Mouse (Mus musculus) thymus, adult 2 months (tissue): ENCODE measurements around the gene Pde9a. TPM values are rescaled to one million over a fixed set of nuclear protein-coding genes. Genes with fewer than 3 reads are reported as not detected.

Experiments used
- DNase-seq: peaks from one replicate; pipeline ENCODE4 v3.0.0; 2021
- H3K27ac ChIP-seq: fragments of 200-500 bp; 2 replicates; pipeline ENCODE4 v1.5.1; 2012; ENCODE audit warnings: low read length, control low read depth; ENCODE audit not compliant: control insufficient read depth, insufficient read depth
- H3K27me3 ChIP-seq: fragments of 200-500 bp; 2 replicates; pipeline ENCODE4 v1.6.1; 2012; ENCODE audit warnings: mild to moderate bottlenecking, low read length, moderate library complexity, mixed read lengths; ENCODE audit not compliant: control insufficient read depth, insufficient read depth
- H3K36me3 ChIP-seq: fragments of 200-500 bp; 2 replicates; pipeline ENCODE4 v1.6.1; 2012; ENCODE audit warnings: mild to moderate bottlenecking, low read length, moderate library complexity; ENCODE audit not compliant: control insufficient read depth, insufficient read depth
- H3K4me1 ChIP-seq: fragments of 200-500 bp; replicated peaks from 2 replicates; pipeline ENCODE4 v1.6.1; 2012; ENCODE audit warnings: low read length; ENCODE audit not compliant: control insufficient read depth, insufficient read depth
- H3K4me3 ChIP-seq: fragments of 200-500 bp; 2 replicates; pipeline ENCODE4 v1.5.1; 2012; ENCODE audit warnings: mild to moderate bottlenecking, low read length, control low read depth, moderate library complexity; ENCODE audit not compliant: control insufficient read depth, insufficient read depth
- CTCF ChIP-seq: fragments of 200-500 bp; IDR thresholded peaks from 2 replicates; pipeline ENCODE4 v1.5.1; 2012; ENCODE audit warnings: mild to moderate bottlenecking, control low read depth, low read length, moderate library complexity, borderline replicate concordance; ENCODE audit not compliant: control insufficient read depth, poor library complexity, insufficient read depth; ENCODE audit errors: extremely low read depth
- POLR2A ChIP-seq: fragments of 200-500 bp; IDR thresholded peaks from 2 replicates; pipeline ENCODE4 v1.6.1; 2012; ENCODE audit warnings: mild to moderate bottlenecking, low read length, control low read depth, moderate library complexity; ENCODE audit not compliant: control insufficient read depth, poor library complexity, insufficient read depth; ENCODE audit errors: extremely low read depth
- WGBS: fragments of 180-500 bp; shearing (Covaris S2); methylation state at CpG from one replicate; pipeline ENCODE4 v1.1.7; 2018; 5-methylcytosine and 5-hydroxymethylcytosine counted together
- polyA plus RNA-seq: library from polyadenylated mRNA; depleted of rRNA; stranded (reverse); fragments of >200 nt; gene quantifications from 2 replicates; pipeline ENCODE4 v1.2.3, GENCODE M21; 2012

Pde9a gene
- polyA plus RNA-seq, 1 experiment = 4.6 TPM

DNA sequence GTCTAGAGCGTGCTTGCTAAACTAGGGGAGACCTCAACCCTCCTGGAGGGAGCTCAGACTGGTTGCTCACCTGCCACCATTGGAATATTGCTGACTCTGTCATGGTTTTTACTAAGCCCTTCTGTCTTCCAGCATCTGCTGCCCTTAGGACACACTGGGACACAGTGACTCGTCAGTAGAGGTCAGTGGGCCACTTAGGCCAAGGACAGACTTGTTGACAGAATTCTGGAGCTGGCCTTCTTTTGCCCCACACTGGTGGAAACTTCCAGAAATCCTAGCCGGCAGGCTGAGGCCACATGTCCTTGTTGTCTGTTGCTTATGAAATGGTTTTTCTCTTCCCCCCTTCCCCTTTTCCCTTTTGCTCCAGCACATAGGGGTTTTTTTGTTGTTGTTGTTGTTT, 15.2 kb downstream of the Pde9a start:
- 90% methylated on average over 3 of the region's 3 CpGs for WGBS
- Histone ChIP-seq H3K27me3 (no peaks in the 10 kb centered on the region), H3K27ac (no peak overlapping the region), H3K4me1 (no peaks in the 10 kb centered on the region), H3K36me3 (no peaks in the 10 kb centered on the region), H3K4me3 (no peak overlapping the region)
- no peak for DNase-seq
- no peak for TF ChIP-seq POLR2A
- TF ChIP-seq CTCF = no peak

DNA sequence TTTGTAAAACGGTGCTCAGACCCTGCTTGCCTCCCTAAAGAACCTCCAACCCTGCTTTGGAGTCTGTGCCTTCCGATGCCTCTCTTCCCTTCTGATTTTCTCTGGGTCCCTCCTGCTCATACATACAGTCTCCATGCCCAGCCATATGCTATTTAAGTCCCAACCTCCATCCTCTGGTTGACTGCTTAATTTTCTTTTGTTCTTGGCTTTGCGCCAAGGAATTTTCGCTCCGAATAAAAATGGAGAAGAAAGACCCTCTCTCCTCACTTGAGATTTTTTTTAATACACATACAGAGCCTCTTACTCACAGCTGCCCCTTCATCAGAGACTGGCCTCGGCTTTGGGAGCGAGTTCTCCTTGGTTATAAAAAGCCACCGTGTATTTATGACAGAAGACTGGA, 16.7 kb downstream of the Pde9a start:
- WGBS = 93% methylated on average over 8 of the region's 8 CpGs
- no peak for DNase-seq
- no peak overlapping the region for H3K27ac ChIP-seq

DNA sequence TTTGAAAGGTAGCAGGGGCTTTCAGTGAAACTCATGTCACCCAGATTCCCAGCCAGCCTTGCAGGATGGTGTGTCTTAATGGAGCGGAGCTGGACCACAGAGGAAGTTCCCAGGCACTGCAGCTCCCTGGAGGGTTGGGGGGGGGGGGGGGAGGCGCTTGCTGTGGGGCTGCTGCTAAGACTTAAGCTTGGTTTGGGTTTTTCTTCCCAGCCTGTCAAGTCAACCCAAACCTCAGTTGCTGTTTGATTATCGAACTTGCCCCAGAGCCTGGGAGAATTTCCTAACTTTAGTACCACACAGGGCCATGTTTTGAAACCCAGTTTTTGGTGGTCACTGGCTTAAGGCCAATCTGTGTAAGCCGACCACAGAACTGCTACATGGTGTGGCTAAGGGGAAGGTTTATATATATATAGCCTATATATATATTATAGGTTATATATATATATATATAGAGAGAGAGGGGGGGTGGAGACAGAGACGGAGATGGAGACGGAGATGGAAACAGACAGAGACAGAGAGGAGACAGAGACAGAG, 19.8 kb downstream of the Pde9a start:
- 45% methylated on average over 6 of the region's 6 CpGs for WGBS
- TF ChIP-seq POLR2A = no peak
- H3K27me3 ChIP-seq = no peaks in the 10 kb centered on the region
- H3K4me1 ChIP-seq = no peaks in the 10 kb centered on the region
- no peak overlapping the region for H3K27ac ChIP-seq
- no peak overlapping the region for H3K4me3 ChIP-seq
- no peaks in the 10 kb centered on the region for H3K36me3 ChIP-seq
- DNase-seq = no peak

More for the DNA sequence above, 16.7 kb downstream of the Pde9a start:
- H3K4me1 ChIP-seq = no peaks in the 10 kb centered on the region
- TF ChIP-seq POLR2A (no peak), CTCF (no peak)
- no peak overlapping the region for H3K4me3 ChIP-seq
- no peaks in the 10 kb centered on the region for H3K27me3 ChIP-seq
- no peaks in the 10 kb centered on the region for H3K36me3 ChIP-seq

DNA sequence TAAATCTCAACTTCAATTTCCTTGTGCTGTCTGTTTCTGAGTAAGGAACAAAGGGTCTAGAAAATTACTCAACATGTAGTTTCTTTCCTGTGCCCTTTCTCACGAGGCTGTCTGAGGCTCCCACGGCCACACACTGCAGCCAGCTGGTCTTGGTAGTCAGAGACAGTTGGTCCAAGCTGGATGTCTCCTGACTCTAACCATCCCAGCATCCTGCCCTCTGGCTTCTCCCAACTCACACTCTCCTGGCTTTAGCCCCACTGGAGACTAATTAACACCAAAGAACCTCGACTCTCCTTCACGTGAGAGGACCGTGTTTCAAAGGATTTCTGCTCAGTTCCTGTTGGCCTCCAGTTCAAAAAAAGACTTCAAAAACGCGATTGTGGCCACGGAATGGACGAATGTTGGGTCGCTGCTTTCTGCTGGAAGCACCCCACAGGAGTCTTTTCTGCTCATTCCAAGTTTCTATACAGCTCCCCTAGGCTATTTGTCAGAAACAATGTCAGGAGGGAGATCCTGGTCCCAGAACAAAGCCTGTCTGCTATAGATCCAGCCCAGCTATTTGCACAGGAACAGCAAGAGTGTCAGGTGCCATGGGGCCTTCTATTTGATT, 23.8 kb downstream of the Pde9a start:
- H3K4me3 ChIP-seq = no peak overlapping the region
- 34% methylated on average over 10 of the region's 10 CpGs for WGBS

DNA sequence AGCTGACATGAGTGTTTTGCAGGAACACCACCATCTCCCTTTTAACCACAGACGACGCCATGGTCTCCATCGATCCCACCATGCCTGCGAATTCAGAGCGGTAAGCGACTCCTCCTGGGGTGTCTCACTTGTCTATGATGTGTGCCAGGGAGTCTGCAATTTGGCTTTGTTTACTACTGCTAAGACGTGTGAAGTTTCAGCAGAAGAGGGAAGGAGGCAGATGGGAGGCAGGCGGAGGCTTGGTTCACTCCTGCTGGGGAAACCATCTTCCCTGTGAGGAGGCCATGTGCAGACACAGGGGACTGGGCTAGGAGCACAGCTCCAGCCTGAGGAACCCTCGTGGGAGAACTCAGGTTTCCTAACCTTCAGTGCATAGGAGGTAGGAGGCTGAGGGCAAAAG, 29.2 kb downstream of the Pde9a start:
- no peak overlapping the region for H3K4me3 ChIP-seq
- no peaks in the 10 kb centered on the region for H3K27me3 ChIP-seq
- no peak for DNase-seq
- H3K36me3 ChIP-seq = no peaks in the 10 kb centered on the region
- WGBS = 88% methylated on average over 9 of the region's 9 CpGs
- H3K27ac ChIP-seq = no peak overlapping the region
- no peaks in the 10 kb centered on the region for H3K4me1 ChIP-seq
- TF ChIP-seq POLR2A (no peak), CTCF (no peak)

More for the DNA sequence above, 23.8 kb downstream of the Pde9a start:
- TF ChIP-seq POLR2A = no peak
- TF ChIP-seq CTCF = no peak
- DNase-seq = no peak
- H3K4me1 ChIP-seq = no peaks in the 10 kb centered on the region
- H3K27ac ChIP-seq = no peak overlapping the region
- H3K36me3 ChIP-seq = no peaks in the 10 kb centered on the region
- H3K27me3 ChIP-seq = no peaks in the 10 kb centered on the region

DNA sequence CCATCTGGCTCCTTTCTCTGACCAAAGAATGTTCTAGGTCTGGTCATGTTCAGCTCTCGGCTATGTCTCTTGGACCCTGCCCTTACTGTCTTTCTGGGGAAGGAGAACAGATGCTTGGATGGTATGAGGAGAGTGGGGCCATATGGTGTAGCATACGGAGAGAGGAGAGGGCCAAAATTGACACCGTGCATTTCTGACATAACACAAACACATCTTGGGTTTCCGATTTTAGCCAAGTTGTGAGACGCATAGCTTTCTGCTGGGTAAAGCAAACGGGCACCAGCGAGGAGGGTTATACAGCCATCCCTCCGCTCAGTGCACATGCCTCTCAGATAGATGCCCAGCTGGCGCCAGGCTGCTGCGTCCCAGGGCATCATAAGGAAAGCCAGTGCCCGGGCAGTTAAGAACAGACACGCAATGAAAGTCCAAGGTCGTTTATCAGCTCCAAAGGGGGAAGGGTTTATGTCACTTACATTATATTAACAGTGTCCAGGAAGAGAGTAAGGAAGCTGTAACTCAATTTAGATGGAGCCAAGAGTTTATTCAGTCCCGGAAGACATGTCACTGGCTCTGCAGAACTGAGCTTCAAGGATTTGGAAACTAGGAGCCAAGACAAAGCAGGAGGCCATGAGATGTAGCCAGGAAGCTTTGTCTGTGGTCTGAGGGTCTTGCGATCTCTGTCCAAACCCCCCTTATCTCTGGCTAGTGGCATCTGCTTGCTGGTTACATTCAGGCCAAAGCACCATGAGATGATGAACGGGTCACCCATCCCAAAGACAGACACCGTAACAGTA, 33.0 kb downstream of the Pde9a start:
- 91% methylated on average over 17 of the region's 17 CpGs for WGBS
- TF ChIP-seq CTCF = no peak
- H3K27ac ChIP-seq = no peak overlapping the region

DNA sequence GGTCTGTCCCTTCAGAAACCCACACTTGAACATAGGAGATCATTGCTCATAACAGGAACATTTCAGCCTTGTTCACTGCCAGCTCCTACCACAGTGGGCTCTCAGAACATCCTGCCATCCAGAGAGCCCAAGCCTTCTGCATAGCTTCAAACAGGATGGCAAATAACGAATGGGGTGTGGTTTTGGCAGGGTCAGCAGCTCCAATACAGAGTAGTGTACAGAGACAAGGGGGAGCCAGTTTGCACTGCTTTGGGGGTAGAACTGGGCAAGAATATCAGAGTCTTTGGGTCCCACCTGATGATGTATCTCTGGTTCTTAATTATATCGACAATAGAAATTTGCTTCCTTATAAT, 33.6 kb downstream of the Pde9a start:
- no peak overlapping the region for H3K4me3 ChIP-seq
- no peak overlapping the region for H3K27ac ChIP-seq
- no peak for TF ChIP-seq CTCF
- no peak for TF ChIP-seq POLR2A
- DNase-seq = no peak
- no peaks in the 10 kb centered on the region for H3K27me3 ChIP-seq
- H3K36me3 ChIP-seq = no peaks in the 10 kb centered on the region
- whole genome bisulfite sequencing = 66% methylated on average over 2 of the region's 2 CpGs
- H3K4me1 ChIP-seq = no peaks in the 10 kb centered on the region

More for the DNA sequence above, 33.0 kb downstream of the Pde9a start:
- Histone ChIP-seq H3K4me1 (no peaks in the 10 kb centered on the region), H3K4me3 (no peak overlapping the region), H3K27me3 (no peaks in the 10 kb centered on the region), H3K36me3 (no peaks in the 10 kb centered on the region)
- DNase-seq = no peak
